Mouse (Mus musculus) E14TG2a.4 (cell line): ENCODE results near the gene Mau2.
"Not testable (repeated sequence)": the region's sequence is repeated elsewhere in the genome, so short reads cannot be mapped to it uniquely, and the experiment has no call there.

ENCODE experiments used
- H3K27me3 ChIP-seq: 2 replicates; pipeline ENCODE4 v1.6.1; 2014; ENCODE audit warnings: low read length, control low read depth; ENCODE audit not compliant: insufficient read depth
- H3K36me3 ChIP-seq: 2 replicates; pipeline ENCODE4 v1.6.1; 2014; ENCODE audit warnings: low read length, control low read depth; ENCODE audit not compliant: insufficient read depth
- H3K4me1 ChIP-seq: replicated peaks from 2 replicates; pipeline ENCODE4 v1.6.1; 2014; ENCODE audit warnings: low read depth, low read length, control low read depth
- H3K4me3 ChIP-seq: replicated peaks from 2 replicates; pipeline ENCODE4 v1.5.1; 2014; ENCODE audit warnings: mild to moderate bottlenecking, low read length
- H3K9me3 ChIP-seq: 2 replicates; pipeline ENCODE4 v1.6.1; 2014; ENCODE audit warnings: low read length, control low read depth
- CTCF ChIP-seq: conservative IDR thresholded peaks from 2 replicates; pipeline ENCODE4 v1.5.1; 2014; ENCODE audit warnings: low read length
- NANOG ChIP-seq: IDR thresholded peaks from 2 replicates; pipeline ENCODE4 v1.6.1; 2014; ENCODE audit warnings: borderline replicate concordance, low read length, mixed read lengths
- POU5F1 ChIP-seq: IDR thresholded peaks from 2 replicates; pipeline ENCODE4 v1.6.1; 2014; ENCODE audit warnings: low read length, borderline replicate concordance

Gene Mau2

GRCm38 (mm10) chr8:70073682-70074081, 31.1 kb upstream of the Mau2 start:
- Histone ChIP-seq H3K9me3 (no peaks in the 10 kb centered on the region), H3K4me3 (no peak overlapping the region), H3K36me3 (peaks cover 37% of the 10 kb centered on the region), H3K27me3 (peaks cover 44% of the 10 kb centered on the region), H3K4me1 (peaks cover 14% of the 10 kb centered on the region)
- TF ChIP-seq POU5F1 (no peak), NANOG (no peak), CTCF (no peak)

- peaks cover 40% of the 10 kb centered on the region for H3K27me3 ChIP-seq
- TF ChIP-seq CTCF (no peak), NANOG (no peak), POU5F1 (no peak)
- no peaks in the 10 kb centered on the region for H3K9me3 ChIP-seq
- H3K4me3 ChIP-seq = peak overlapping the region; percentile 75
- peaks cover 42% of the 10 kb centered on the region for H3K36me3 ChIP-seq
- H3K4me1 ChIP-seq = peaks cover 14% of the 10 kb centered on the region
Observed at GRCm38 (mm10) chr8:70073120-70073519, 30.6 kb upstream of the Mau2 start.

GRCm38 (mm10) chr8:70072441-70073069, 30.0 kb upstream of the Mau2 start, which contains the start of gene Tm6sf2:
Tm6sf2 (plus strand) TSS chr8:70072924.
- no peak for TF ChIP-seq NANOG
- no peak for TF ChIP-seq POU5F1
- H3K9me3 ChIP-seq = no peaks in the 10 kb centered on the region
- peaks cover 48% of the 10 kb centered on the region for H3K36me3 ChIP-seq

GRCm38 (mm10) chr8:70071836-70072440, 29.4 kb upstream of the Mau2 start:
- Histone ChIP-seq H3K4me1 (peaks cover 14% of the 10 kb centered on the region), H3K4me3 (peak overlapping the region; percentile 75), H3K9me3 (no peaks in the 10 kb centered on the region), H3K27me3 (peaks cover 36% of the 10 kb centered on the region), H3K36me3 (peaks cover 53% of the 10 kb centered on the region)
- TF ChIP-seq NANOG (no peak), POU5F1 (no peak), CTCF (no peak)

More at GRCm38 (mm10) chr8:70072441-70073069, 30.0 kb upstream of the Mau2 start, which contains the start of gene Tm6sf2:
- H3K27me3 ChIP-seq = peaks cover 39% of the 10 kb centered on the region
- peaks cover 14% of the 10 kb centered on the region for H3K4me1 ChIP-seq
- H3K4me3 ChIP-seq = peak within 1 kb of the TSS; percentile 75

GRCm38 (mm10) chr8:70057721-70058120, 15.2 kb upstream of the Mau2 start:
- no peaks in the 10 kb centered on the region for H3K27me3 ChIP-seq
- no peaks in the 10 kb centered on the region for H3K4me1 ChIP-seq
- H3K9me3 ChIP-seq = no peaks in the 10 kb centered on the region
- TF ChIP-seq CTCF (no peak), NANOG (no peak), POU5F1 (no peak)
- H3K4me3 ChIP-seq = no peak overlapping the region
- H3K36me3 ChIP-seq = peaks cover 92% of the 10 kb centered on the region

GRCm38 (mm10) chr8:70050434-70050833, 7.9 kb upstream of the Mau2 start:
- H3K4me3 ChIP-seq, H3K4me1 ChIP-seq, H3K9me3 ChIP-seq, H3K27me3 ChIP-seq: not testable (repeated sequence)
- H3K36me3 ChIP-seq = peaks cover 76% of the 10 kb centered on the region

GRCm38 (mm10) chr8:70049662-70050061, 7.1 kb upstream of the Mau2 start:
- H3K27me3 ChIP-seq = no peaks in the 10 kb centered on the region

GRCm38 (mm10) chr8:70043996-70044395, 1.5 kb upstream of the Mau2 start:
- no peak for TF ChIP-seq NANOG
- TF ChIP-seq CTCF = no peak
- TF ChIP-seq POU5F1 = no peak
- Histone ChIP-seq H3K4me1 (peaks cover 38% of the 10 kb centered on the region), H3K4me3 (peak overlapping the region; percentile 100), H3K9me3 (no peaks in the 10 kb centered on the region), H3K36me3 (peaks cover 26% of the 10 kb centered on the region), H3K27me3 (no peaks in the 10 kb centered on the region)

More at GRCm38 (mm10) chr8:70049662-70050061, 7.1 kb upstream of the Mau2 start:
- Histone ChIP-seq H3K9me3 (no peaks in the 10 kb centered on the region), H3K4me1 (no peaks in the 10 kb centered on the region), H3K36me3 (peaks cover 68% of the 10 kb centered on the region), H3K4me3 (no peak overlapping the region)
- TF ChIP-seq NANOG (no peak), POU5F1 (no peak), CTCF (no peak)
